Mouse (Mus musculus) G1E (cell line): ENCODE results near the gene Vmn1r45.

ENCODE experiments used
- CTCF ChIP-seq: IDR thresholded peaks from 2 replicates; pipeline ENCODE4 v1.5.1; 2012; ENCODE audit warnings: low read depth, low read length, inconsistent platforms, mixed read lengths
- GATA1 ChIP-seq: IDR thresholded peaks from 2 replicates; pipeline ENCODE4 v1.6.1; 2012; ENCODE audit warnings: borderline replicate concordance, low read length, inconsistent platforms, mixed read lengths
- GATA2 ChIP-seq: IDR thresholded peaks from 2 replicates; pipeline ENCODE4 v1.6.1; 2012; ENCODE audit warnings: low read depth, low read length, inconsistent platforms, borderline replicate concordance
- POLR2AphosphoS5 ChIP-seq: IDR thresholded peaks from 2 replicates; pipeline ENCODE4 v1.6.1; 2012; ENCODE audit warnings: low read depth, low read length, inconsistent platforms; ENCODE audit not compliant: insufficient replicate concordance

GRCm38 (mm10) chr6:89966341-89966740 is 25.9 kb upstream of the Vmn1r45 start:
- no peak for TF ChIP-seq POLR2AphosphoS5
- TF ChIP-seq CTCF = no peak
- TF ChIP-seq GATA2 = no peak
- no peak for TF ChIP-seq GATA1
